Mouse (Mus musculus): Measurements from ENCODE around the gene Lpgat1. TPM values are rescaled to one million over a fixed set of nuclear protein-coding genes. Genes with fewer than 3 reads are reported as not detected.
A peak's percentile ranks its signal among the peaks of the same experiment; 100 is the strongest.

Gene Lpgat1
- polyA plus RNA-seq, 2 experiments: 4.3 to 7.7 TPM

GRCm38 (mm10) chr1:191816596-191816995 lies 99.0 kb downstream of the Lpgat1 start:
- Histone ChIP-seq H3K4me3 (ENCODE audit: insufficient read depth in 1 of 2, low read depth in 2 of 2, low read length in 2 of 2) (no peak overlapping the region), H3K4me2 (ENCODE audit: low read depth) (no peak overlapping the region), H3K27me3 (ENCODE audit: control insufficient read depth, insufficient read depth, low read length) (no peaks in the 10 kb centered on the region), H3K9ac (replicated peaks) (no peak overlapping the region), H3K27ac (no peak overlapping the region), H3K4me1 (replicated peaks; ENCODE audit: control insufficient read depth in 2 of 2, insufficient read depth in 2 of 2, low read length in 1 of 2) (peaks cover 3 to 4% of the 10 kb centered on the region in 2 experiments; a peak in 2 of 4 replicates), H3K9me3 (ENCODE audit: control insufficient read depth, low read length) (no peaks in the 10 kb centered on the region), H3K36me3 (replicated peaks; ENCODE audit: control insufficient read depth, insufficient read depth, low read depth) (no peaks in the 10 kb centered on the region)
- ATAC-seq (ENCODE audit: insufficient read depth): no peak
- no peak for TF ChIP-seq CTCF (IDR thresholded peaks at IDR 0.05; ENCODE audit: low read depth)
- no peak for TF ChIP-seq EP300 (IDR thresholded peaks at IDR 0.05; ENCODE audit: low read depth)
- no peak for DNase-seq (ENCODE audit: low read depth in 3 of 3, low spot score in 3 of 3)
- 73% methylated on average over 3 of the region's 3 CpGs for WGBS (ENCODE audit: insufficient replicate concordance)

- ATAC-seq (ENCODE audit: insufficient read depth): no peak
- 37% methylated on average over 19 of the region's 19 CpGs for WGBS (ENCODE audit: insufficient replicate concordance)
Observed at GRCm38 (mm10) chr1:191817418-191818144, 99.9 kb downstream of the Lpgat1 start.

GRCm38 (mm10) chr1:191818145-191818631 lies 100.6 kb downstream of the Lpgat1 start:
- H3K36me3 ChIP-seq (replicated peaks; ENCODE audit: control insufficient read depth, insufficient read depth, low read depth): peaks cover 9% of the 10 kb centered on the region

More at GRCm38 (mm10) chr1:191817418-191818144, 99.9 kb downstream of the Lpgat1 start:
- H3K4me3 ChIP-seq (ENCODE audit: insufficient read depth in 1 of 2, low read depth in 2 of 2, low read length in 2 of 2): no peak overlapping the region
- no peak overlapping the region for H3K9ac ChIP-seq (replicated peaks)
- TF ChIP-seq EP300 (IDR thresholded peaks at IDR 0.05; ENCODE audit: low read depth) (no peak), CTCF (IDR thresholded peaks at IDR 0.05; ENCODE audit: low read depth) (peak; percentile 98)
- peaks cover 3% of the 10 kb centered on the region for H3K36me3 ChIP-seq (replicated peaks; ENCODE audit: control insufficient read depth, insufficient read depth, low read depth)
- H3K9me3 ChIP-seq (ENCODE audit: control insufficient read depth, low read length): no peaks in the 10 kb centered on the region
- peak; percentile 52 to 64 (median 55) for DNase-seq (ENCODE audit: low read depth in 3 of 3, low spot score in 3 of 3)
- H3K27ac ChIP-seq: no peak overlapping the region
- no peaks in the 10 kb centered on the region for H3K27me3 ChIP-seq (ENCODE audit: control insufficient read depth, insufficient read depth, low read length)
- peaks cover 8 to 9% of the 10 kb centered on the region in 2 experiments; a peak in 3 of 4 replicates for H3K4me1 ChIP-seq (replicated peaks; ENCODE audit: control insufficient read depth in 2 of 2, insufficient read depth in 2 of 2, low read length in 1 of 2)
- no peak overlapping the region for H3K4me2 ChIP-seq (ENCODE audit: low read depth)

GRCm38 (mm10) chr1:191819026-191819425 lies 101.4 kb downstream of the Lpgat1 start:
- TF ChIP-seq CTCF (IDR thresholded peaks at IDR 0.05; ENCODE audit: low read depth): no peak
- TF ChIP-seq EP300 (IDR thresholded peaks at IDR 0.05; ENCODE audit: low read depth): no peak
- H3K4me2 ChIP-seq (ENCODE audit: low read depth): no peak overlapping the region
- no peak for DNase-seq (ENCODE audit: low read depth in 3 of 3, low spot score in 3 of 3)
- ATAC-seq (ENCODE audit: insufficient read depth): no peak
- H3K4me3 ChIP-seq (ENCODE audit: insufficient read depth in 1 of 2, low read depth in 2 of 2, low read length in 2 of 2): no peak overlapping the region
- H3K9ac ChIP-seq (replicated peaks): no peak overlapping the region
- H3K27me3 ChIP-seq (ENCODE audit: control insufficient read depth, insufficient read depth, low read length): no peaks in the 10 kb centered on the region
- no peaks in the 10 kb centered on the region for H3K9me3 ChIP-seq (ENCODE audit: control insufficient read depth, low read length)
- peaks cover 8 to 9% of the 10 kb centered on the region in 2 experiments; a peak in 3 of 4 replicates for H3K4me1 ChIP-seq (replicated peaks; ENCODE audit: control insufficient read depth in 2 of 2, insufficient read depth in 2 of 2, low read length in 1 of 2)
- H3K36me3 ChIP-seq (replicated peaks; ENCODE audit: control insufficient read depth, insufficient read depth, low read depth): peaks cover 17% of the 10 kb centered on the region
- H3K27ac ChIP-seq: no peak overlapping the region

More at GRCm38 (mm10) chr1:191818145-191818631, 100.6 kb downstream of the Lpgat1 start:
- Histone ChIP-seq H3K9me3 (ENCODE audit: control insufficient read depth, low read length) (no peaks in the 10 kb centered on the region), H3K9ac (replicated peaks) (no peak overlapping the region), H3K27me3 (ENCODE audit: control insufficient read depth, insufficient read depth, low read length) (no peaks in the 10 kb centered on the region), H3K4me3 (ENCODE audit: insufficient read depth in 1 of 2, low read depth in 2 of 2, low read length in 2 of 2) (no peak overlapping the region), H3K4me2 (ENCODE audit: low read depth) (no peak overlapping the region), H3K27ac (no peak overlapping the region), H3K4me1 (replicated peaks; ENCODE audit: control insufficient read depth in 2 of 2, insufficient read depth in 2 of 2, low read length in 1 of 2) (peaks cover 8 to 9% of the 10 kb centered on the region in 2 experiments; a peak in 3 of 4 replicates)
- ATAC-seq (ENCODE audit: insufficient read depth): no peak
- 46% methylated on average over 6 of the region's 6 CpGs for WGBS (ENCODE audit: insufficient replicate concordance)
- no peak for TF ChIP-seq EP300 (IDR thresholded peaks at IDR 0.05; ENCODE audit: low read depth)
- TF ChIP-seq CTCF (IDR thresholded peaks at IDR 0.05; ENCODE audit: low read depth): no peak
- DNase-seq (ENCODE audit: low read depth in 3 of 3, low spot score in 3 of 3): no peak

- Histone ChIP-seq H3K9me3 (ENCODE audit: control insufficient read depth, low read length) (no peaks in the 10 kb centered on the region), H3K36me3 (replicated peaks; ENCODE audit: control insufficient read depth, insufficient read depth, low read depth) (peaks cover 35% of the 10 kb centered on the region), H3K4me2 (ENCODE audit: low read depth) (peak overlapping the region; percentile 67), H3K27me3 (ENCODE audit: control insufficient read depth, insufficient read depth, low read length) (no peaks in the 10 kb centered on the region), H3K4me3 (ENCODE audit: insufficient read depth in 1 of 2, low read depth in 2 of 2, low read length in 2 of 2) (peak overlapping the region; percentile 65 to 78), H3K9ac (replicated peaks) (peak overlapping the region; percentile 57), H3K27ac (no peak overlapping the region), H3K4me1 (replicated peaks; ENCODE audit: control insufficient read depth in 2 of 2, insufficient read depth in 2 of 2, low read length in 1 of 2) (peaks cover 8 to 9% of the 10 kb centered on the region in 2 experiments; a peak in 3 of 4 replicates)
- DNase-seq (ENCODE audit: low read depth in 3 of 3, low spot score in 3 of 3) (no peak), ATAC-seq (ENCODE audit: insufficient read depth) (peak; percentile 9; the same call in 1 of the 2 replicates)
- TF ChIP-seq EP300 (IDR thresholded peaks at IDR 0.05; ENCODE audit: low read depth): no peak
- TF ChIP-seq CTCF (IDR thresholded peaks at IDR 0.05; ENCODE audit: low read depth): no peak
- 5% methylated on average over 15 of the region's 15 CpGs for WGBS (ENCODE audit: insufficient replicate concordance)
Observed at GRCm38 (mm10) chr1:191820951-191821325, 103.3 kb downstream of the Lpgat1 start.
